Mouse (Mus musculus): ENCODE measurements around the gene Prss43. TPM values are rescaled to one million over a fixed set of nuclear protein-coding genes. Genes with fewer than 3 reads are reported as not detected.

Prss43 gene
- polyA plus RNA-seq, 1 experiment, result not detected

- H3K4me3 ChIP-seq (ENCODE audit: extremely low read depth, insufficient read depth, insufficient read length), result peak overlapping the region; percentile 72
- no peaks in the 10 kb centered on the region for H3K36me3 ChIP-seq (ENCODE audit: control insufficient read depth, insufficient read depth, low read length)
- H3K27ac ChIP-seq (ENCODE audit: insufficient read depth, low read length), result peak overlapping the region; percentile 86
- no peak for DNase-seq (ENCODE audit: low read depth in 1 of 2, low spot score in 2 of 2)
- H3K4me1 ChIP-seq (ENCODE audit: control insufficient read depth, insufficient read depth, insufficient read length), result no peaks in the 10 kb centered on the region; the same call in 1 of the 2 replicates
- WGBS, result 64% methylated on average over 4 of the region's 4 CpGs
- TF ChIP-seq POLR2A (IDR thresholded peaks at IDR 0.05; ENCODE audit: low read depth, low read length) (no peak), CTCF (IDR thresholded peaks at IDR 0.05; ENCODE audit: extremely low read depth, insufficient read depth, insufficient read length, insufficient replicate concordance) (no peak)
- no peaks in the 10 kb centered on the region; the same call in 1 of the 2 replicates for H3K27me3 ChIP-seq (ENCODE audit: control insufficient read depth, insufficient read depth, low read length)
These were observed 54.3 kb downstream of the Prss43 start for GRCm38 (mm10) chr9:110880772-110881171.

Other genes with a start within 250 kb of the Prss43 start
- 5.2 and 5.5 TPM in 2 replicates for gene Nradd, start 202.2 kb upstream of the Prss43 start, polyA plus RNA-seq (2012; rRNA removed)
- gene Nbeal2, start 172.5 kb upstream of the Prss43 start, polyA plus RNA-seq (2012; rRNA removed), result 78.9 and 82.2 TPM in 2 replicates
- gene Ccdc12, start 170.2 kb upstream of the Prss43 start, polyA plus RNA-seq (2012; rRNA removed), result 103 and 110 TPM in 2 replicates
- gene Myl3, start 84.8 kb upstream of the Prss43 start, polyA plus RNA-seq (2012; rRNA removed), result 0.94 TPM in 1 of 2 replicates, not detected in the other
- 11.0 and 14.0 TPM in 2 replicates for gene Pth1r, start 79.5 kb upstream of the Prss43 start, polyA plus RNA-seq (2012; rRNA removed)
- gene Prss42, start 28.5 kb upstream of the Prss43 start, polyA plus RNA-seq (2012; rRNA removed), result not detected in 2 replicates
- gene Prss44, start 12.7 kb upstream of the Prss43 start, polyA plus RNA-seq (2012; rRNA removed), result not detected in 2 replicates
- not detected in 2 replicates for gene Prss45, start 7.9 kb downstream of the Prss43 start, polyA plus RNA-seq (2012; rRNA removed)
- not detected in 2 replicates for gene Prss46, start 17.8 kb downstream of the Prss43 start, polyA plus RNA-seq (2012; rRNA removed)
- gene Prss50, start 31.3 kb downstream of the Prss43 start, polyA plus RNA-seq (2012; rRNA removed), result 3.5 and 5.5 TPM in 2 replicates
- 58.9 and 64.3 TPM in 2 replicates for gene Als2cl, start 53.2 kb downstream of the Prss43 start, polyA plus RNA-seq (2012; rRNA removed)
- 2.9 and 3.0 TPM in 2 replicates for gene Tmie, start 53.4 kb downstream of the Prss43 start, polyA plus RNA-seq (2012; rRNA removed)
- 0.25 and 0.35 TPM in 2 replicates for gene Fam240a, start 90.2 kb downstream of the Prss43 start, polyA plus RNA-seq (2012; rRNA removed)
- 0.08 and 0.14 TPM in 2 replicates for gene Tdgf1, start 119.5 kb downstream of the Prss43 start, polyA plus RNA-seq (2012; rRNA removed)
- 0.02 TPM in 1 of 2 replicates, not detected in the other for gene Lrrc2, start 124.9 kb downstream of the Prss43 start, polyA plus RNA-seq (2012; rRNA removed)
- gene Rtp3, start 163.9 kb downstream of the Prss43 start, polyA plus RNA-seq (2012; rRNA removed), result 1.5 and 2.0 TPM in 2 replicates
- 12.3 and 14.1 TPM in 2 replicates for gene Ltf, start 192.6 kb downstream of the Prss43 start, polyA plus RNA-seq (2012; rRNA removed)
- gene Ccrl2, start 230.8 kb downstream of the Prss43 start, polyA plus RNA-seq (2012; rRNA removed), result 5.3 and 5.4 TPM in 2 replicates